Mouse (Mus musculus) embryonic facial prominence, embryonic 11.5 days (tissue): ENCODE results near the gene Grik3. TPM values are rescaled to one million over a fixed set of nuclear protein-coding genes. Genes with fewer than 3 reads are reported as not detected.

ENCODE experiments used
- ATAC-seq: fragments of 200-750 bp; cut with Nextera tagmentation; replicated peaks from 2 replicates; pipeline ENCODE4 v1.8.0; 2017; ENCODE audit warnings: low read depth; ENCODE audit not compliant: insufficient number of reproducible peaks, low FRiP score, low TSS enrichment
- DNase-seq: peaks from one replicate; pipeline ENCODE4 v3.0.0-alpha.2; 2015; ENCODE audit warnings: low spot score
- H3K27ac ChIP-seq: fragments of 300-500 bp; sonication (generic); replicated peaks from 2 replicates; pipeline ENCODE4 v1.5.1; 2014; ENCODE audit warnings: mild to moderate bottlenecking, low read depth, low read length, control low read depth
- H3K27me3 ChIP-seq: fragments of 300-500 bp; sonication (generic); 2 replicates; pipeline ENCODE4 v1.6.1; 2014; ENCODE audit warnings: mild to moderate bottlenecking, low read length, moderate library complexity, mixed read lengths; ENCODE audit not compliant: control insufficient read depth, insufficient read depth
- H3K36me3 ChIP-seq: fragments of 300-500 bp; sonication (generic); replicated peaks from 2 replicates; pipeline ENCODE4 v1.6.1; 2014; ENCODE audit warnings: low read depth, mild to moderate bottlenecking, low read length, moderate library complexity, mixed read lengths; ENCODE audit not compliant: control insufficient read depth, insufficient read depth
- H3K4me1 ChIP-seq: fragments of 300-500 bp; sonication (generic); 2 replicates; pipeline ENCODE4 v1.6.1; 2014; ENCODE audit warnings: low read length, mixed read lengths; ENCODE audit not compliant: control insufficient read depth, insufficient read depth
- H3K4me2 ChIP-seq: fragments of 300-500 bp; sonication (generic); 2 replicates; pipeline ENCODE4 v1.6.1; 2014; ENCODE audit warnings: low read depth, mild to moderate bottlenecking, control low read depth, low read length, moderate library complexity
- H3K4me3 ChIP-seq: fragments of 300-500 bp; sonication (generic); 2 replicates; pipeline ENCODE4 v1.5.1; 2014; ENCODE audit warnings: low read depth, low read length, control low read depth
- H3K9ac ChIP-seq: fragments of 300-500 bp; sonication (generic); replicated peaks from 2 replicates; pipeline ENCODE4 v1.6.1; 2014; ENCODE audit warnings: mild to moderate bottlenecking, control low read depth, low read length
- H3K9me3 ChIP-seq: fragments of 300-500 bp; sonication (generic); replicated peaks from 2 replicates; pipeline ENCODE4 v1.6.1; 2016; ENCODE audit warnings: mild to moderate bottlenecking, low read length, inconsistent platforms, mixed read lengths; ENCODE audit not compliant: control insufficient read depth
- WGBS: fragments of 180-500 bp; shearing (Covaris S2); extraction: QIAGEN DNeasy Blood & Tissue Kit; methylation state at CpG from one replicate; pipeline ENCODE4 v1.1.7; 2014; 5-methylcytosine and 5-hydroxymethylcytosine counted together
- microRNA-seq: library from miRNA; unstranded; fragments of <30 nt; microRNA quantifications from one replicate; pipeline ENCODE4, GENCODE M21; 2016; ENCODE audit warnings: borderline number of aligned reads
- polyA plus RNA-seq: library from polyadenylated mRNA; unstranded; fragments of >200 nt; fragmentation: Nextera tagmentation; extraction: Ambion mirVana; gene quantifications from 2 replicates; pipeline ENCODE4 v1.2.1, GENCODE M21; 2014

The Grik3 gene
- polyA plus RNA-seq, 1 experiment from 2014 or later = 0.45 TPM

DNA sequence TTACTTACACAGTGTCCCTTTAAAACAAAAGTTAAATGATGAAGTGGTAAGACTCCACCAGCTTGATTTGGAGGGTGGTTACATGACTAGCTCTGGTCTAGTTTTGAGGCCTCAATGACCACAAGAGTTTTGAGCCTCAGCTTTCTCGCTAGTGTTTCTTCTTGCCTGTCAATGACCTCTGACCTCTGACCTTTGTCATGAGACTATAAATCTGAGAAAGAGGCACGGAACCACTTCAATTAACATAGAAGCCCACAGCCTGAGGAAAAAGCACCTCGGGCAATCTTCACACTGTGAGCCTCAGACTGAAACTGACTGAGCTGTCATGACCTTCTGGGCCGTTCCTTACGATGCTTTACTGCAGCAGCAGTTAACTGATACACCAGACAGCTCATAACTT, 272.6 kb downstream of the Grik3 start:
- 27% methylated on average over 5 of the region's 5 CpGs for WGBS
- H3K27me3 ChIP-seq = no peaks in the 10 kb centered on the region
- H3K9me3 ChIP-seq = no peaks in the 10 kb centered on the region
- no peak overlapping the region for H3K4me3 ChIP-seq
- DNase-seq (no peak), ATAC-seq (no peak)
- H3K4me1 ChIP-seq = no peaks in the 10 kb centered on the region
- H3K4me2 ChIP-seq = no peak overlapping the region
- H3K36me3 ChIP-seq = no peaks in the 10 kb centered on the region
- no peak overlapping the region for H3K9ac ChIP-seq
- H3K27ac ChIP-seq = no peak overlapping the region

Small RNA genes lying within 50 kb of the gene (microRNA-seq; reads per million reads assigned to microRNA genes)
- gene Mir692-2 = not detected
